16 mouse cellular contexts compared by ENCODE assay signal in the genomic region with DNA sequence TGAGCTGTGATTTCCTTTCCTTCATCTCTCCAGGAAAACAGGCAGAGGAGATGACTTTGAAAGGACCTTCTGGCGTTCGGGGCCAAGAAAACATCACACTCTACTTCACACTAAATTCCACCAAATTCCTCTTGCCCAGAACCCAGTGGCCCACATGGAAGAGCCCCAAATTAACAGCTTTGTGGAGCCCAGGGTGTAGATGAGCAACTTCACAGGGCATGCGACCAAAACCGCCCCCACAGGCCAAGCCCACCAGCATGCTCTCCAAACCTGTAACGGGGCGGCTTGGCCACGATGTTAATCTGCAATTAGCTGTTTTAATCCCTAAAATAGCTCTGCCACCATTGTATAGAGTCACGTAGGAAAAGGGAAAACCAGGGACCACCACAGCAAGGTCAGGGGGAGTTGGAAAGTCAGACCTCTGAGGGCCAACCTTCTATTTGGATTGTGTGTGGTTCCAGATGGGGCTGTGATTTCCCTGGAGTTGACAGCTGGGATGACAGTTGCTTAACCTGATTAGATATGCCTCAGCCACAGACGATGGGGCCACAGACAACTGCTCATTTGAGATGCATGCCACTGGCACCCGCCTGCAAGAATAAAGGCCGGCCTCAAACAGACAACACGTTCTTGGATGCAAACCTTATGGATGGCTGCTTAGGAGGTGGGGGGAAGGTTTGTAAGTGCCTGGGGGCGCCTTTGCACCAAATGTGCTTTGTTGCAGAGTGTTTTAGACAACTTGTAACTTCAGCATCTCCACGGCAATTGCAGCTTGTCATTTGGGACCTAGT.
DNase-seq lines count a peak whose midpoint lies in the region; ATAC-seq lines count a peak whose summit lies in the region.
"Had no signal": no experiment of that assay in that cellular context is flagged by ENCODE, and none has a peak within 500 bp of the region (broad histone marks: within the 10 kb centered on the region; RNA-seq: fewer than 3 reads in every experiment).

No protein-coding gene starts in this region.

- peak; percentile 69 for DNase-seq in left cerebral cortex, postnatal 4 days
- no peak for DNase-seq in left cerebral cortex, postnatal 36 days (ENCODE audit: low spot score in 2 of 2)
- DNase-seq in hindbrain, embryonic 11.5 days (ENCODE audit: low spot score), result peak; percentile 44
- peak; percentile 71 to 73 for DNase-seq in layer of hippocampus, postnatal 14 days (ENCODE audit: low spot score in 2 of 2)
- peak; percentile 37 for DNase-seq in retina, embryonic 14.5 days (ENCODE audit: low spot score)
- no peak for DNase-seq in right cerebral cortex, adult 18-20 months
- no peak for DNase-seq in thymus, postnatal 14 days
- no peak for DNase-seq in yolk sac, embryonic 10.5 days (ENCODE audit: low spot score)
- DNase-seq: adrenal gland, postnatal 25 days; cerebellum, adult 11-12 months; kidney, adult 8-10 months; lung, adult 2 months; thymus, adult 2 months had no signal

- intact Hi-C loops in left cerebral cortex, postnatal 4 days (cut with DNase I), result no loop called here
- intact Hi-C loops in left cerebral cortex, postnatal 36 days (cut with DNase I), result no loop called here

- H3K36me3 ChIP-seq in hindbrain, embryonic 11.5 days (ENCODE audit: control insufficient read depth, insufficient read depth, low read length), result no peaks in the 10 kb centered on the region

- H3K9me3 ChIP-seq in hindbrain, embryonic 11.5 days (ENCODE audit: control insufficient read depth, low read length), result no peaks in the 10 kb centered on the region

- 46% methylated on average over 14 of the region's 14 CpGs for WGBS in hindbrain, embryonic 11.5 days

- H3K27me3 ChIP-seq in hindbrain, embryonic 11.5 days (ENCODE audit: control insufficient read depth, insufficient read depth, low read length), result no peaks in the 10 kb centered on the region

- peak; percentile 84 for ATAC-seq in hindbrain, embryonic 11.5 days (ENCODE audit: low FRiP score)
- ATAC-seq: CD4-positive, CD25-positive, alpha-beta regulatory T cell, adult 4 months had no signal

- H3K27ac ChIP-seq in hindbrain, embryonic 11.5 days (ENCODE audit: low read depth, low read length), result no peak overlapping the region

- H3K9ac ChIP-seq in hindbrain, embryonic 11.5 days (ENCODE audit: low read depth, low read length), result no peak overlapping the region

- H3K4me1 ChIP-seq in hindbrain, embryonic 11.5 days (replicated peaks; ENCODE audit: control insufficient read depth, insufficient read depth, low read length), result 0 out of 2 replicates have a peak, but pooled peaks cover 2% of the 10 kb centered on the region
- H3K4me1 ChIP-seq: megakaryocyte, embryonic 14.5 days had no signal

- H3K4me2 ChIP-seq in hindbrain, embryonic 11.5 days (replicated peaks; ENCODE audit: low read depth, low read length), result no peak overlapping the region

- no peak overlapping the region for H3K4me3 ChIP-seq in hindbrain, embryonic 11.5 days (ENCODE audit: low read depth, low read length)
- H3K4me3 ChIP-seq: erythroblast, embryonic 14.5 days; megakaryocyte, embryonic 14.5 days had no signal

Comparison
In these comparisons a context has a peak if more than half of its experiments do, and no peak if none do; other contexts are left out.
1. DNase-seq: peak in left cerebral cortex, postnatal 4 days (single experiment), hindbrain, embryonic 11.5 days (single experiment), layer of hippocampus, postnatal 14 days (2 of 2) and retina, embryonic 14.5 days (single experiment); none in left cerebral cortex, postnatal 36 days (0 of 2), right cerebral cortex, adult 18-20 months (single experiment), thymus, postnatal 14 days (single experiment) and yolk sac, embryonic 10.5 days (single experiment).